Mouse (Mus musculus) lung, postnatal 4 days (tissue): Measurements from ENCODE around the gene Miip.

Source experiments
- DNase-seq, 2 experiments: peaks; one replicate each; pipeline ENCODE4 v3.0.0; 2021

Miip gene

DNA sequence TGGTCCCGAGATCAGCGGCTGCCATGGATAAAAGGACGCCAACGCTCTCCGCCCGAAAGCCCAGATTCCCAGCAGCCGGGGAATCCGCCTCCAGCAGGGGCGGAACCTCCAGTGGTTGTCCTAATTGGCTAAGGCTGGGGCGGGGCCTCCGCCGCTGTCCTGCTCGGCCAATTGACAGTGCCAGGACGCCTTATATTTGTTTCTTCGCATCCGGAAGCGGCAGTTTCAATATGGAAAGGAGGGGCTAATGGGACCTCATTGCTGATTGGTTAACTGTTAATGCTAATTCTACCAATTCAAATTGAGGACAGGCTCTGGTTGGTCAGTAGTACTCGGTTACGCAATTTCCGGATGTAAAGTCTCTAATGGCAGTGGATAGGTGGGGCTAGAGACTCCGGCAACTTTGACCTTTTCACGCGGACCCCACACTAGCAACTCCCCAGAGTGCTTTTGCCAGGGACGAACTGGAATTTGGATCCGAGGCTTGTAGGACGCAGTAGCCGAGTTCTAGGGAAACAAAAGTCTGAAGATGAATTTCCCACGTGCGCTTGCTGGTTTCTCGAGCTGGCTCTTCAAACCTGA is at the start of gene Miip, which contains the start of gene Fv1:
Miip (minus strand) TSS at position 367 of the 582 bp plus-strand sequence.
Fv1 (plus strand) TSS at position 530 of the 582 bp plus-strand sequence.
- DNase-seq, result peak; percentile 95 to 98

DNA sequence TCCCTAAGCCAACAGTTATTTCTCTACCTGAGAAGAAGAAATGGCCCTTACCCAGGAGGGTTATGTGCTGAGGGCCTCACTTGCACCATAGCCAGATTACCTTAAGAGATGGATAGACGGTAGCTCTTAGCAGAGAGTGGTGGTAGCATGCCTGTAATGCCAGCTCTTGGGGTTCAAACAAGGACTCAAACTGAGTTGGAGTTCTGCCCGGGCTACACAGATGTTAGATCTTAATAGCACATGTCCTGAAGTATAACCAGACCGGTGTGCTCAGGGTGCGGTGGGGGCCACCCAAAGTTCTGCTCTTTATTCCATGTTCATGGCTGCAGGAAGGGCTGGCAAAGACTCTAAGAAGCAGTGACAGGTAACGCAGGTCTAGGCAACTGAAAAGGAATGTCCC is 40.9 kb upstream of the Miip start:
- DNase-seq, result no peak

DNA sequence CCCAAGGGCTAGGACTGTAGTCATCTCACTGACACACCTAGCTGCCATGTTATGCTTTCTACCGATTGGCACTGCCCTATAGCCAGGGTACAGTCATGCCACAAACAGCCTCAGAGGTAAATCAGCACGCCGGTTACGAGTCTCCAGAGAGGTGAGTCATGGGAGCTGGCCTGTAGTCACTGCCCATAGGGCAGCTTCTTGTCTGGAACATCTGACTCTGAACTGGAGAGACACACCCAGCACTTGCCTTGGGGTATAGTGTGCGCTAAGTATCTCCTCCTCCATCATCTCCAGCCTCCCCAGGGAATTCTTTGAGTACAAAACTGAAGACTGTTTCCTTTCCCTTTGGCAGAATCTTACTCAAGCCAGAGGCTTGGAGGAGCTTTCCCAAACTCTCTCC is 37.6 kb upstream of the Miip start:
- no peak for DNase-seq

DNA sequence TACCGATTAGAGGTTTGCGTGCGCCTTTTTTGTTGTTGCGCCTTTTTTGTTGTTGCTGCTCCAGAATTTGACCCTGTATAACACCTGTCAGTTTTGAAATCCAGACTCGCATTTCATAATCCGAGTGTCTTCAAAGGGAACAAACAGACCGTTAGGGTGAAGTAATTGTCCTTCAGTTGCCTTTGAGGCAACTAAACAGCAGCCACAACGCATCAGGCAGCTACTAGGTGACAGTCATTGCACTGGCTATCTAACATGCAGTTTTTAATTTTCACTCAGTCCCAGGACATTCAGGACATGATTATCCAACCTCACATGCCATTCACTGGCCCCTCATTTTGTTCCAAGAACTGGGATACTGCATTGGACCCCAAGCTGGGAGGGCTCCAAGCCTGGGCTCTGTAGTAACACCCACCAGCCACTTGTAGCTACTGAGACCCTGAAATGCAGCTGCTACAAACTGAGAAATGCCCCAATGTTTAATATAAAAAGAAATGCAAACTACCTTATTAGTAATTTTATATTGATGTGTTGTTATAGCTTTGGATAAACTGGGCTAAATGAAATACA is 36.6 kb upstream of the Miip start:
- no peak for DNase-seq

DNA sequence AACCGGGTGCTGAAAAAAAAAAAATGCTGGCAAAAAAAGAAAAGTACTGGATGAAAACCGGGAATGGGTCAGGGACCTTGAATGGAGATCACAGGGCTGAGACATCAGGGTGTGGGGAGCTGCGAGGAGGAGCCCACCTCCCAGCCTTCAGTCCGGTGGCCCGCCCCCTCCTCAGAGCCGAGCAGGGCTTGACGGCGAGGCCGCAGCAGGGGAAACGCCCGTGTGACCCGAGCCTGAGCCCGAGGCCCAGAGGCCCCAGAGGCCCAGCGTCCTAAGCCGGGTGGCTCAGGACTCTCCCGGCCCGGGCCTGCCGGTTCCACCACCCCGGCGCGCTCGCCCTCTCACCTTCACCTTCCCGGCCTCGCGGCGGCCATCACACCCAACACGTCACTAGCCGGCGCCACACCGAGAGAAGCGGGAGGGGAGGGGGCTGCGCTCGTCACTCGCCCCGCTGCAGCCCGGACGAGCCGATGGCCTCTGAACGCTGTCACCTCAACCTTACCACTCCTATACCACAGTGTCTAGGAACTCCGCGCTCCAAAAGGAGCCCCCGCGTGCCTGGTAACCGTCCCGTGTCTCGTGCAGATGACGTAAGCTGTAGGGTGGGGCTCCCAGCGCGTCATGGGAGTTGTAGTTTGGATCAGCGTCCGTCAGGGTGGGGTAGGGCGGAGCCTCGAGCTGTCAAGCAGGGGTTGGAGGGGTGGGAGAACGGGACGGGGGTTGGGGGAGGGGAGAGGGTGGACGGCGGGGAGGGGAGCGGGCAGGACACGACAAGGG is 35.9 kb upstream of the Miip start, which contains the start of gene Mfn2:
Mfn2 (minus strand) TSS at position 392 of the 777 bp plus-strand sequence.
- peak; percentile 89 to 90 for DNase-seq

DNA sequence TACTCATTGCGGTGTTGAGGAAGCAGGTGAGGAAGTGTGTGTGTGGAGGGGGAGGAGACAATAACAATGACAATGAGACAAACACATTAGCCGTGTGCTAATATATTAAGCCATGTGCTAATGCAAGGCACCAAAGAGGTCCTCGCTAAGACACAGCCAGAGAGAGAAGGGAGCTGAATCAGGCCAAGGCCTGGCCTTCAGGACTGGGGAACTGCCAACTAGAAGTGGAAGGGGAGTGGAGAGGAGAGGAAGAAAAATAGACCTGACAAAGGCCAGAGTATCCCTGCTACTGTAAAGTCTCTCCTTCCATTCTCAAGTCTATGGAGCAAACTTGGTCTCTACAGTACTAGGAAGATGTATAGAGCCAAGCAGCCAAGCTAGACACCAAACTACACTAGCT is 35.0 kb upstream of the Miip start:
- DNase-seq, result no peak

DNA sequence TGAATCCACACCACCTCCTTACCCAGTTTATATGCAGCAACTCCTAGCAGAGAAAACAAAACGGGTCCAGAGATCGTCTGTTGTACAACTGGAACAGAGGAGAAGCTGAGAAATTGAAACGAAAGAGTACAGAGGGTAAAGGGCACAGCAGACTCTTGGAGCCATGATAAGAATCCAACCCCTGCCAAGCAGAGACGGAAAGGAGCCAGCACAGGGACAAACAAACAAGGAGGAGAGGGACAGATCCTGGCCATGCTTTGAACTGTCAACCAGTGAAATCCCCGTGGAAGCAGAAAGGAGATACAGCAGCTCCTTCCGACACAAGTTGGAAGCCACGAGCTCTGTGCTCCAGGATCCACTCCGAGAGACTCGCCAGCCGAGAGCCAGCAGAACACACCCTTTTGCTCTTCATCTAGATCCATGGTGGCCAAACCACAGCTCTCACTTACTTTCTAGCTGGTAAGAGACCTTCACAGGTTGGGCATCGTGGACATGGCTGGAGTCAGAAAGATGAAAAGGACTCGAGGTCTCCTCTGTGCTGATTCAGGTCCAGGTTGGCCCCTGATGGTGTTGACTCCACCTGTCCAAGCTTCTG is 34.4 kb upstream of the Miip start:
- no peak for DNase-seq

DNA sequence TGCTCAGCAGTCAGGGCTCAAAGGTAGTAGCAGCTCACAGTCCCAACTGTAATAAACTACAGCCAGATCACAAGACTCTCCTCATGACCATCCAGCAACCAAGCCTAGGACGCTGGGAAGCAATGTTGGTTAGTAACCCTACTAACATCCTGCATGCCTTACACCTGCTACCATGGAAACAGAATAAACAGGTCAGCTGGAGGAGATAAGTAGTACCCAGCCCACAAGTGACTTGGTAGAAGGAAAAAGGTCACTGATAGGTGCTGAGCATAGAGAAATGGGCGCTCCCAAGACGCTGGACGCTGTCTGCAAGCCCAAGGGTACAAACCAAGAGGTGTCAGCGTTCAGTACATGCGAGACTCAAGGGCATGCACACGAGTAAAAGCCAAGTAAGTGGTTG is 31.8 kb upstream of the Miip start:
- DNase-seq, result no peak

DNA sequence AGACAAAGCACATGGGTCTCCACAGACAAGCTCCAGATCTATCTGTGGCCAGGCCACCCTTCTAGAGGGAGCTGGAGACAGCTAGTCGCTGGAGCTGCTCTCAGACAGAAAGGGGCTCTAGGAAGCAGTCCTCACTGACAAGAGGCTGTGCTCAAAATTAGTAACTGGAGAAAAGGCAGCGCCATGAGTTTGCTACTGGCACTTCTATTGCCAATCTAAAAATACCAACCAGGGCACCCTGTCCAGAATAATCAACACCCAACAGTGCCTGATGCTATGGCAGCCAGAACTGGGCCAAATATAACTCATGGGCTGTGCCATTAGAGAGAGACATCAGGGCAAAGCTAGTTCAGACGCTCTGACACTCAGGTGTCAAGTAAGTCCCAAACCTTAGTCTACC is 28.7 kb upstream of the Miip start:
- DNase-seq, result no peak

DNA sequence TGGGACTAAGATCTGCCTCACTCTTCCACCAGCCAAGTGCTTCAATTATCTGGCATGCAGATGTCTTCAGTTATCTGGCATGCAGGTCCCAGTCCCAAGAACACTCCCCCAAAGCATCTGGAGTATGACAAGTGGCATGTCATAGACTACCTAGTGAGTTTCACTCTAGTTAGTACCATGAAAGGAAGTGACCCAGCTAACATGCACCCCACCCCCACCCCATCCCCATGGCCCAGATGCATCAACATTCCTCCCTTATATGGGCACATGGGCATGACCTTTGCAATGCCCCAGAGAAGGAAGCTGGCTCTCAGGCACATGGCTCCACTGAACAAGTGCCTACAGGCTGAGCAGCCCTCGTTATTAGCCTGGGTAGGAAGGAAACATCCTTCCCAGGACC is 27.8 kb upstream of the Miip start:
- DNase-seq, result no peak

DNA sequence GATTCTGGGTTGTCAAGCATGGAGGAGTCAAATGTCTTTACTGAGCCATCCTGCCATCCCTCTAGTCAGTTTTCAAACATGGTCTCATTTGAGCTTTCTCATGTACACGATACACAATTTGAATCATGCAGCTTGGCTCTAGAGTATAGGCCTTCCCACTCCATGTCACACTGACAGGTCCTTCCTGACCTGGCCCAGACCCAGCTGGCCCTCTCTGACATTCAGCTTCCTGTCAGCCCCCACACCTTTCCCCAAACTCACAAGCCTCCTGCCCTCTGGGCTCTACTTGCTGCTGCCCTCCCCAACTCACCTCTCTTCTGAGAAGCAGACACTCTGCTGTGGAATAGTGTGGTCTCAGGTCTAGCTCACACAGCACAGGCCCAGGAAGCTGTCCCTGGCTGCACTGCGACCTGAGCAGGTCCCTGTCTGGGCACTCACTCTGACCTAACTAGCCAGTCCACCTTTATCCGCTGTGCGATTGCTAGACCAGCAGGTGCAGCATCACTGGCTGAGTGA is 27.3 kb upstream of the Miip start:
- no peak for DNase-seq

DNA sequence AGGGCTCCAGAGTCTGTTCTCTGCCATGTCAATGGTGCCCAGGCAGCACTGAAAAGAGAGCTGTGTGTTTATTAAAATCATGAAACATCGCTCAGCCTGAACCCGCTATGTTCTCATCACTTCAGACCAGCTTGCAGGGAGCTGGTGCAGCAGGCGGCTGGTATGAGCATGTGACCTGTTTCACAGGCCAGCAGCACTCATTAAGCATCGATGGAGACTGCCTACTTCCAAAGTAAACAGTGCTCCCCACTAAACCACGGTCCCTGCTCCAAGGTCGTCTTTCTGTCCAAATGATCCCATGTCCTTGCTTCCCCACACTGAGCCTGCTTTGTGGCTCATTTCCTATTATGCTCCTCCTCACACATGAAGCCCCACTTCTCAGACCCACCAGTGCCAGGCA is 21.7 kb upstream of the Miip start:
- DNase-seq, result no peak

DNA sequence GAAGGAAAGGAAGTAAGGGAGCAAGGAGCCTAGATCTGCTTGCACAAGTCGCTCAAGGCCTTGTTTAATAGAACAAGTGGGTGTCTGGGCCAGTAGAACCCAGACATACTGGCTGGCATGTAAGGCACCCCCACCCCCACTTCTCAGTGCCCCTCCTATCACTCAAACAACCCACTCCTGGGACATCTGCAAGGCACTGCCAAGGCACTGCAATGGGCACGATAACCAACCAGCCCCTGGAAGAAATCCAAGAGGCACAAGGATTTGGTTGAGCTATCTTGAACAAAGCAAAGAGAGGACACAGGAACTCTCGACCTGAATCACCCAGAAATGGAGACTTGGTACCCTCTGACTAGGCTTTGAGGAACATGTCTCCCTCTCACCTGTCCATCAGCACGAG is 19.6 kb upstream of the Miip start:
- no peak for DNase-seq

DNA sequence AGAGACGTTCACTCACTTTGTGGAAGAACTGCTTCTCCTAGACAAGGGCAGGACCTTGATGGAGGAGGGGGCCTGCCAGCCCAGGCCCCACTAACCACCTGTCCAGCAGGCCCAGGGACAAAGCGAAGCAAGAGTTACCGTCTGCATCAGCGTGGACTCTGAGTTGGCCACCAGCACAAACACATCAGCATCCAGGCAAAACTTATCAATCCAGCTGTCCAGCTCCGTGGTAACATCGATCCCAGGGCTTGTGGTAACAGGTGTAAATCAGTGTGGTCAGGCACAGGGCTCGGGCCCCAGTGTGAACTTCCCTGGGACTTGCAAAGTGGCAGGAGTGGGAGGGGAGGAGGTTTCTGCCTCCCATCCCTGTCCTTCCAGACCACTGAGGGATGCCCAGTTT is 18.7 kb upstream of the Miip start:
- no peak for DNase-seq

DNA sequence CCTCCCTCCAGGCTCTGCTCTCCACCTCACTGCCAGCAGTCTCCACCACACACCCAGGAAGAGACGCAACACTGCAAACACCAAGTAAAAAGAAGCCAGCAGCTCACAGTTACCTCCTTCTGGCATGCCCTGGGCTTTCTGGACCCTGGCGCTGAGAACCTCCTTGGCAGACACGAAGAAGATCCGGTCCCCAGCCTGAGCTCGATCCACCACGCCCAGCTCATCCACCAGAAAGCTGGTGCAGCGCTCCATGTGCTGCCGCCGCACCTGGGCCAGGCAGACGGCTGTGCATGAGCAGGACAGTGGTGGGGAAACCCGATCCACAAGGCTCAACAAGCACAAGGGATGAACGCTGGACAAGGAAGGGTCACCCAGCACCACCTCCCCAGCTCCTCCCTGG is 17.5 kb upstream of the Miip start:
- no peak for DNase-seq

DNA sequence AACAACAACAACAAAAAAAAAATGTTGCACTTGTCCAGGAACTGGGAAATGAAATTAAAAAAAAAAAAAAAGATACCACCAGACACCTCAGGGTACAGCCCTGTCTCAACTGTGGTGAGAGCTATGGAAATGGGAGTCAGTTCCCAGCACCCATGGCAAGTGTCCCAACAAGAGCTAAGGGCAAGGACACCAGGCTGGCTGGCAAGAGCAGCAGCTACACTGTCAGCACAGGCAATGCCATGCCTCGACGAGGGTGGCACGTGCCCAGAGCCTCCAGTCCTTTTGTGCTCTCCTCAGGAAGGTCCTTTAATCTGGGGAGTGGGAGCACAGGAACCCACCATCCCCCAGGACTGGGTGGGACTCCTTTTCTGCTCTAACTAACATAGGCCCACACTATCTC is 15.5 kb upstream of the Miip start:
- DNase-seq, result no peak

DNA sequence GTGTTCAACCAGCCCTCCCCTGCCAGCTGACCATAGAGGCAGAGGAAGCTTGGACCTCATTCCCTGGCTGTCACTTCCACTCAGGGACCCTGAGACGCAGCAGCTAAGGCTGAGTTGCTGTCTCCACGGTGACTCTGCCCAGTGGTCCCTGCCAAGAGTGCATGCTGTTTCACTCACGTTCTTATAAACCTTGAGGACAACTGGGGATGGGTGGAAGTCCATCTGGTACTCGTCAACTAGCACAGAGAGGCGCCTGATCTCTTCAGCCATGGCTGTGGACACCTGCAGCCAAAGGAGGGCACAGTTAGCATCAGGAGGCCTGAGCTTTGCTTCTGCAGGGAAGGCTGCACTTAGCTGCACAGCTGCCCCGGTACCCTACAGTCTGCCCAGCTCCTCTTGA is 14.4 kb upstream of the Miip start:
- DNase-seq, result no peak

DNA sequence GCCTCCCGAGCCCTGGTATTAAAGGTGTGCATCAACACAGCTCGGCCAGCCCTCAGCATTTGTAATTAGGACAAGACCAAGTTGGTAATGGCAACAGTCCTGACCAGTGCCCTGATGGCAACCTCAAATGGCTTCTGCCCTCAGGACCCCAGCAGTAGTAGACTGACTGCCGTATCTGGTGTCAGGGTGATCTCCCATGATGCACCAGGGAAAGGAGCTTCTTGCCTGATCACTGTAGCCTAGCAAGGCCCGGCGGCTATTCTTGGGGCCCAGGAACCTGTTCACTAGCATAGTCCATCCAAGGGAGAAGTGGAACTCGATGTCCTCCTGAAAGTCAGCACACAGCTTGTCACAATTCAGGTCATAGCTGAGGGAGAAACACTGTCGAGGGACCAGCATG is 13.2 kb upstream of the Miip start:
- no peak for DNase-seq

DNA sequence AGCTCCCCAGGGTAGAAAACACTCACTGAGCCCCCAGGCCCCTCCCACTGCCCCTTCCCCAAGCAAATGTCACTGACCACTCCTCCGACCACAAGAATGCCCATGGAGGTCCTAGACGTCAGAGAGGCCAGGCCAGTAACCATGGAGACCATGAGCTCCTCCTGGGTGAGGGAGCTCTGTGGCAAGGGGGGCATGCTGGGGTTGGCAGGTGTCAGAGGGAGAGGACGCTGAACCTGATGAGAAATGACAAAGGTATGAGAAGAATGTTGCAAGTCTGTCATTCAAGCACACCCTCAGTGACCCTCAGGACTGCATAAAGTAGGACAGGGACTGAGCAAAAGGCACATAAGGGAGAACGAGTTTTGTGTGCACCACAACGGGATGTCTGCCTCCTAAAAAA is 11.2 kb upstream of the Miip start:
- no peak for DNase-seq

DNA sequence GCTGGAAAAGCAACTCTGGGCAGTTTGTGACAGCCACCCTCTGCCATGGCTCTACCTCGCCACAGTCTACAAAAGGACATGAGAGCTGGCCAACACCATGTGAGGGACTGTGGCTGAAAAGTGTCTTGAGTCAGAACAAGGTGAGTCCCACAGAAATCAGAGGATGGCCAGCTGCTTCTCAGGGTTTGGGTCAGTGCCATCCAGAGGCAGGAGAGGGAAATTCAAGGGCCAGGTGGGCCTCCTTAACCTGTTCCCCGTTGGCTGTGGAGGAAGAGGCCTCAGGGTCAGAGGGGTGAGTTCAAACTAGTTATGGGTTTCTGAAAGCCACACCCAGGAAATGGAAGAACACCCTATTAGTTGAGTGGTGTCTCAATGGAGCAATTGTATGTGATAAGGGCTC is 10.8 kb upstream of the Miip start:
- DNase-seq, result no peak

DNA sequence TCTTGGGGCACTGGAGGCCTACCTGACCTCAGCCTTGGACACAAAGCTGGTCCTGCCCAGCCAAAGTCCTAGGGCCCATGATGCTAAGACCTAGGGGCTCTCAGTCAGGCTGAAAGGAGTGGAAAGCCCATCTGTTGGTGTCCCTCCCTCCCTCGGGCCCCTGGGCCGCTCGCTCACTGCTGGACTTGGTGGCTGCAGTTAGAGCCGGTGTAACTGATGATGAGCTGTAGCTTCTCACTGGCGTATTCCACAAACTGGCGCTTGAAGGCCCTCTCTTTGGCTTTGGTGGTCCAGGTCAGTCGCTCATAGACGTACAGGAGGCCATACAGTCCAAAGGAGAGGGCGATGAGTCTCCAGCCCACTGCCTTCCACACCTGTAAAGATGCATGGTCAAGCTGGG is 9.9 kb upstream of the Miip start:
- no peak for DNase-seq

DNA sequence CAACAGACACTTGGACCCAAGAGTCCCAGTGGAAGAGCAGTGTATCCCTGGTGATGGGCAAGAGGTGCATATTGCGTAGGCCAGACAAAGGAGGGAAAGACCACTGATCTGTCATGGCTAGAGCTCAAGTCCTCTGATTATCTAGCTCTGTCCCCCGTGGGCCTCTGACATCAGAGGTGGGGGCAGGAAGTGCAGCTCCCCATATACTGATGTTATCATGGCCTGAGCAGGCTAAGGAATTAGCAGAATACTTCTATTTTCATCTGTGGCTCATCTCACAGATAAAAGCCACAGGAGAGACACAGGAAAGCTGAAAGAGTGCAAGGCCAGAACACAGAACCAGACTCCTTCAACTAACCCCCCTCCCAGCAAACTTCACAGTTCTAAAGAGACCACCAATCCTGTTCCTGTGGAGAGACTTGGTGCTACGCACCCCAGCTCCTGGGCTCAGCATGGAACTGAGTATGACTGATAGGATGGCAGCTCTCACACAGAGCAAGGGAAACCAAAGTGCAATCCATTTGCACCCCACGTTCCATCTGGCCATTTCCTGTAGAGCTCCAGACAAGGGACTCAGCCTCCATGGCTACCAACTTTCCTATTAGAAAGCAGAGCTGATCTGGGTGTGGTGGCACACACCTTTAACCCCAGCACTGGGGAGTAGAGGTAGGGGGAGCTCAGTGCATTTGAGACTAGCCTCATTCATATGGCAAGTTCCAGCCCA is 7.4 kb upstream of the Miip start:
- no peak for DNase-seq

DNA sequence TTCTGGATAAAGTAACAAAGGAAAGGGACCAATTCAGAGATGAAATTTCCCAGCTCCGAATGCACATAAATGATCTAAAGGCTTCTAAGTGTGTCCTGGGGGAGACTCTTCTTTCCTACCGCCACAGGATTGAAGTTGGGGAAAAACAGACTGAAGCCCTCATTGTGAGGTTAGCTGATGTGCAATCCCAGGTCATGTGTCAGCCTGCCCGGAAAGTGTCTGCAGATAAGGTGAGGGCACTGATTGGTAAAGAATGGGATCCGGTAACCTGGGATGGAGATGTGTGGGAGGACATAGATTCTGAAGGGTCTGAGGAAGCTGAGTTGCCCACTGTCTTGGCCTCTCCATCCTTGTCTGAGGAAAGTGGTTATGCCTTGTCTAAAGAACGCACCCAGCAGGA is 622 bp upstream of the Miip start:
- no peak for DNase-seq
